Mouse (Mus musculus): Measurements from ENCODE around the gene Vmn1r202.
"Not testable (repeated sequence)": the region's sequence is repeated elsewhere in the genome, so short reads cannot be mapped to it uniquely, and the experiment has no call there.

The Vmn1r202 gene

GRCm38 (mm10) chr13:22505281-22505680 is at the start of gene Vmn1r202:
Gene Vmn1r202 (minus strand): TSS chr13:22505381.
- no peak for DNase-seq (ENCODE audit: low spot score)

GRCm38 (mm10) chr13:22552898-22553297 is 47.7 kb upstream of the Vmn1r202 start, which contains the start of gene Vmn1r204:
Gene Vmn1r204 (plus strand): TSS chr13:22553198.
- not testable (repeated sequence) for DNase-seq (ENCODE audit: low spot score)

- DNase-seq (ENCODE audit: low spot score): no peak
These were observed 12.6 kb upstream of the Vmn1r202 start, which contains the start of gene Vmn1r203 for GRCm38 (mm10) chr13:22517814-22518213. Gene Vmn1r203 (plus strand): TSS chr13:22518114.

- DNase-seq (ENCODE audit: low spot score): no peak
These were observed 2.8 kb downstream of the Vmn1r202 start for GRCm38 (mm10) chr13:22502431-22502830.

GRCm38 (mm10) chr13:22471623-22472022 is 33.6 kb downstream of the Vmn1r202 start, which contains the start of gene Vmn1r201:
Gene Vmn1r201 (plus strand): TSS chr13:22471923.
- DNase-seq (ENCODE audit: low spot score): no peak

- DNase-seq (ENCODE audit: low spot score): no peak
These were observed 50.0 kb downstream of the Vmn1r202 start for GRCm38 (mm10) chr13:22455145-22455544.
